Mouse (Mus musculus): ENCODE results near the gene Cpn2. TPM values are rescaled to one million over a fixed set of nuclear protein-coding genes. Genes with fewer than 3 reads are reported as not detected.

Gene Cpn2
- polyA plus RNA-seq, 1 experiment: not detected

- Histone ChIP-seq H3K4me1 (peaks cover 75% of the 10 kb centered on the region), H3K36me3 (replicated peaks; ENCODE audit: low read length) (peaks cover 57% of the 10 kb centered on the region), H3K9me3 (no peaks in the 10 kb centered on the region), H3K27me3 (replicated peaks) (peaks cover 18% of the 10 kb centered on the region), H3K4me3 (replicated peaks) (peak overlapping the region; percentile 38)
- TF ChIP-seq FLI1 (IDR thresholded peaks at IDR 0.05; ENCODE audit: low read length) (no peak), GATA1 (IDR thresholded peaks at IDR 0.05; ENCODE audit: borderline replicate concordance, low read length) (no peak)
These were observed 36.9 kb upstream of the Cpn2 start for GRCm38 (mm10) chr16:30304236-30304635.

GRCm38 (mm10) chr16:30303411-30303810, 36.1 kb upstream of the Cpn2 start:
- Histone ChIP-seq H3K36me3 (replicated peaks; ENCODE audit: low read length) (peaks cover 49% of the 10 kb centered on the region), H3K27me3 (replicated peaks) (peaks cover 21% of the 10 kb centered on the region), H3K9me3 (no peaks in the 10 kb centered on the region), H3K4me1 (peaks cover 68% of the 10 kb centered on the region), H3K4me3 (replicated peaks) (no peak overlapping the region)
- TF ChIP-seq GATA1 (IDR thresholded peaks at IDR 0.05; ENCODE audit: borderline replicate concordance, low read length) (no peak), FLI1 (IDR thresholded peaks at IDR 0.05; ENCODE audit: low read length) (no peak)

DNA sequence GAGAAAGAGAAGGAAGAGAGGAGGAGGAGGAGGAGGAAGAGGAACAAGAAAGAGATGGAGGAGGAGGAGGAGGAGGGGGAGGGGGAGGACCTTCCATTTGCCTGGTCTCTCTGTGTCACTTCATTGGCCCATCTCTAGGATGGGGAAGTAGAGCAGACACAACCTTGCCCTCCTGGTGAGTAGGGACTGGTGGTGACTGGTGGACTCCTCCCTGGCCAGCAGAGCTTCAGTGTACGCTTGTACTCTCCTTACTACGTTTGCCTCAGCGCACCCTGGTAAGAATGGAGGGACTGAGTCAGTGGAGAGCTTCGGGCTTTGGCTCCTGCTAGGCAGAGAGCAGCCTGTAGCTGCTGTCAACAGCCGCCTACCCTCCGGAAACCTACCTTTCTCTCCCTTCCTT, 35.4 kb upstream of the Cpn2 start:
- peaks cover 41% of the 10 kb centered on the region for H3K36me3 ChIP-seq (replicated peaks; ENCODE audit: low read length)
- H3K27me3 ChIP-seq (replicated peaks): peaks cover 26% of the 10 kb centered on the region
- no peak for TF ChIP-seq FLI1 (IDR thresholded peaks at IDR 0.05; ENCODE audit: low read length)
- TF ChIP-seq GATA1 (IDR thresholded peaks at IDR 0.05; ENCODE audit: borderline replicate concordance, low read length): no peak

DNA sequence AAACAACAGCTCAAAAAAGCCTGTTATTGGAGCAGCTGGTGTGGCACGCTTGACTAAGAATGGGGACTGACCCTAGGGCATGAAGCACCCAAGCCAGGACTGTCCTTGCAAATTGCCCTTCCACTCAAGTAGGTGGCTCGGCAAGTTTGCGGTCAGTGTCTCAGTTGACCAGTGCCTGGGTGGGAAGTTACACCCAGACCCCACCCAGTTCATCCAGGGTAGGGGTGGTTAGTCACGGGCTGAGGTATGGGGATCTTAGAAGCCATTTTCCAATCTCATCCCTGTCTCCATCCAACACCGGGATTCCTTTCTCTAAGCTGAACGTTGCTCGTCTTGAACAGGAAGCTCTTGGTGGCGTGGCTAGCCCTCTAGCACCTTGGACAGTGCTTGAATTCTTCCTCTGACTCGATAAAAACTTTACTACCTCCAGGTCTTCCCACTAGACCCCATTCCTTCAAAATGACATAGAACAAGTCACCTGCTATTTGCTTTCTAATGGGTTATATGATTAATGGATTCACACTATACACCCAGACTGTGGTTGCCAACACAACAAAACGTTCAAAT, 32.5 kb upstream of the Cpn2 start:
- peaks cover 48% of the 10 kb centered on the region for H3K27me3 ChIP-seq (replicated peaks)
- H3K4me3 ChIP-seq (replicated peaks): no peak overlapping the region
- no peak for TF ChIP-seq FLI1 (IDR thresholded peaks at IDR 0.05; ENCODE audit: low read length)
- no peak for TF ChIP-seq GATA1 (IDR thresholded peaks at IDR 0.05; ENCODE audit: borderline replicate concordance, low read length)

More for the DNA sequence above, 35.4 kb upstream of the Cpn2 start:
- Histone ChIP-seq H3K4me1 (peaks cover 61% of the 10 kb centered on the region), H3K4me3 (replicated peaks) (peak overlapping the region; percentile 50), H3K9me3 (no peaks in the 10 kb centered on the region)

GRCm38 (mm10) chr16:30297450-30297849, 30.2 kb upstream of the Cpn2 start:
- Histone ChIP-seq H3K4me1 (peaks cover 34% of the 10 kb centered on the region), H3K9me3 (no peaks in the 10 kb centered on the region), H3K27me3 (replicated peaks) (peaks cover 58% of the 10 kb centered on the region), H3K4me3 (replicated peaks) (no peak overlapping the region), H3K36me3 (replicated peaks; ENCODE audit: low read length) (no peaks in the 10 kb centered on the region)
- TF ChIP-seq FLI1 (IDR thresholded peaks at IDR 0.05; ENCODE audit: low read length) (no peak), GATA1 (IDR thresholded peaks at IDR 0.05; ENCODE audit: borderline replicate concordance, low read length) (no peak)

More for the DNA sequence above, 32.5 kb upstream of the Cpn2 start:
- Histone ChIP-seq H3K4me1 (peaks cover 55% of the 10 kb centered on the region), H3K9me3 (no peaks in the 10 kb centered on the region), H3K36me3 (replicated peaks; ENCODE audit: low read length) (peaks cover 17% of the 10 kb centered on the region)

GRCm38 (mm10) chr16:30296601-30297275, 29.4 kb upstream of the Cpn2 start:
- Histone ChIP-seq H3K27me3 (replicated peaks) (peaks cover 60% of the 10 kb centered on the region), H3K9me3 (no peaks in the 10 kb centered on the region), H3K4me3 (replicated peaks) (no peak overlapping the region), H3K4me1 (peaks cover 34% of the 10 kb centered on the region), H3K36me3 (replicated peaks; ENCODE audit: low read length) (no peaks in the 10 kb centered on the region)
- TF ChIP-seq FLI1 (IDR thresholded peaks at IDR 0.05; ENCODE audit: low read length): no peak
- no peak for TF ChIP-seq GATA1 (IDR thresholded peaks at IDR 0.05; ENCODE audit: borderline replicate concordance, low read length)

GRCm38 (mm10) chr16:30295106-30295505, 27.8 kb upstream of the Cpn2 start:
- Histone ChIP-seq H3K4me1 (peaks cover 29% of the 10 kb centered on the region), H3K4me3 (replicated peaks) (no peak overlapping the region), H3K36me3 (replicated peaks; ENCODE audit: low read length) (no peaks in the 10 kb centered on the region), H3K9me3 (0 out of 2 replicates have a peak, but pooled peaks cover 3% of the 10 kb centered on the region), H3K27me3 (replicated peaks) (peaks cover 59% of the 10 kb centered on the region)
- TF ChIP-seq FLI1 (IDR thresholded peaks at IDR 0.05; ENCODE audit: low read length): no peak
- no peak for TF ChIP-seq GATA1 (IDR thresholded peaks at IDR 0.05; ENCODE audit: borderline replicate concordance, low read length)

DNA sequence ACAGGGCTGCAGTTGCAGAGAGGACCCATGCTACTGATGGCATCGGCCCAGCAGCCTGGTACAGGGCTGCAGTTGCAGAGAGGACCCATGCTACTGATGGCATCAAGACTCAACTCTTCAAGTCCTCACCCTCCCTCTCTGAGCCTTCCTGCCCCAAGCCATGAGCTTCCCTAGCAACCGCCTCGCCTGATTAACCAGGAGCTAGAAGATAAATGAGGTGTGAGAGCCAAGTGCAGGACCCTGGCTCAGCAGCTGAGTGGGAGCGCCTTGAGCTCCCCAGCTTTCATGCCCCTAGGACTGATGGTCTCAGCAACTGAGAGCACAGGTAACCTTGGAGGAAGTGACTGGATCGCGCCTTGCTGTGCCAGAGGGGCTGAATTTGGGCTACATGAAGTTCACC, 23.1 kb upstream of the Cpn2 start:
- TF ChIP-seq FLI1 (IDR thresholded peaks at IDR 0.05; ENCODE audit: low read length): no peak
- Histone ChIP-seq H3K36me3 (replicated peaks; ENCODE audit: low read length) (no peaks in the 10 kb centered on the region), H3K9me3 (0 out of 2 replicates have a peak, but pooled peaks cover 3% of the 10 kb centered on the region), H3K27me3 (replicated peaks) (peaks cover 63% of the 10 kb centered on the region), H3K4me1 (peaks cover 30% of the 10 kb centered on the region), H3K4me3 (replicated peaks) (peak overlapping the region; percentile 1)

DNA sequence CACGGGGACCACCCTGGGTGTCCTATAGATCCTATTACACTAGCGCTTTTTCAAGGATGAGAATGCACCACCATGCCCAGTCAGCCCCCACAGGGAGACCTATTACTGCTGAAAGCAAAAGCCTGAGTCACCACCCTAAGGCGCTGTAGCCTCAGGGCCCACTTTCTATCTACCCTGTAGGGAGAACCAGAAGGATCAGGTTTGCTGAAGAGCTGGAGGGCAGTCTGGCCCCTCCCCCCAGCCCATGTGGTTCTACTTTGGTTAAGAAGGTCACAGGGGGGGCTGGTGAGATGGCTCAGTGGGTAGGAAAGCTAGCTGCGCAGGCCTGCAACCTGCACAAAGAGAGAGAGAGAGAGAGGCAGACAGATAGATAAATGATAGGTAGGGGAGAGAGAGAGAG, 18.4 kb upstream of the Cpn2 start:
- Histone ChIP-seq H3K4me3 (replicated peaks) (no peak overlapping the region), H3K27me3 (replicated peaks) (peaks cover 86% of the 10 kb centered on the region), H3K9me3 (0 out of 2 replicates have a peak, but pooled peaks cover 3% of the 10 kb centered on the region), H3K4me1 (peaks cover 57% of the 10 kb centered on the region), H3K36me3 (replicated peaks; ENCODE audit: low read length) (no peaks in the 10 kb centered on the region)
- TF ChIP-seq FLI1 (IDR thresholded peaks at IDR 0.05; ENCODE audit: low read length): no peak
- TF ChIP-seq GATA1 (IDR thresholded peaks at IDR 0.05; ENCODE audit: borderline replicate concordance, low read length): no peak

DNA sequence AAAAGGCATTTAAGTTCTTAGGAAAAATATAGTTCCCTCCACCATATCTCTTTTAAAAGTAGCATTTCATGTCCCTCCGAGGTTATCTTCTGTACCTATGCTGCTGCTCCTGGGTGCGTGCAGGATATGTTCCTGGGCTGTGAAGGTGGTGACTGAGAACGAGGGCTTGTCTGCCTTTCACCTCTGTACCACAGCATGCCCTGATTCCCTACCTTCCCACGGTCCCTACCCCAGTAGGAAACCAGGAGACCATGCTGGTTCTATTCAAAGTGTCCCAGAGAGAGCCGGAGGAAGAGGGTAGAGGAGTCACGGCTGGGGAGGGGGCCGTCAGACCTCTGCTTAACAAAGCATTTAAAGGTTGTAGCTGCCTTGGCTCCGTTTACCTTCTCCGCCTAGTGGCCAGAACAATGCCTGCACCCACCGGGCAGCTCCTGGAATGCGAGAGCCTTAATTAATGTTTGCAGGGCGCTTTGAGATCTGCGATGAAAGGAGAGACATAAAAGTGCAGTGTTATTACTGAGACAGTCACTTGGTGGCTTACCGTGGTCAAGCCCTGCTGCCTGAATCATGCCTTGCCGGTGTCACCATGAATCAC, 16.5 kb upstream of the Cpn2 start:
- TF ChIP-seq FLI1 (IDR thresholded peaks at IDR 0.05; ENCODE audit: low read length) (no peak), GATA1 (IDR thresholded peaks at IDR 0.05; ENCODE audit: borderline replicate concordance, low read length) (no peak)
- Histone ChIP-seq H3K4me1 (peaks cover 68% of the 10 kb centered on the region), H3K27me3 (replicated peaks) (peaks cover 87% of the 10 kb centered on the region), H3K9me3 (no peaks in the 10 kb centered on the region), H3K36me3 (replicated peaks; ENCODE audit: low read length) (no peaks in the 10 kb centered on the region), H3K4me3 (replicated peaks) (peak overlapping the region; percentile 87)
